In genomic region chr5:118326837-118327541, GRCm38 (mm10) we compare ENCODE assay signal across 9 mouse cellular contexts.
DNase-seq lines count a peak whose midpoint lies in the region; ATAC-seq and TF ChIP-seq lines count a peak whose summit lies in the region.
"Had no signal": no experiment of that assay in that cellular context is flagged by ENCODE, and none has a peak within 500 bp of the region (broad histone marks: within the 10 kb centered on the region; RNA-seq: fewer than 3 reads in every experiment).

No protein-coding gene starts in this region.

- peak overlapping the region; percentile 60 for H3K27ac ChIP-seq in heart, embryonic 10.5 days
- H3K27ac ChIP-seq in kidney, embryonic 15.5 days, result no peak overlapping the region
- no peak overlapping the region for H3K27ac ChIP-seq in liver, embryonic 14.5 days
- H3K27ac ChIP-seq in neural tube, embryonic 14.5 days (ENCODE audit: low read depth, low read length), result no peak overlapping the region
- H3K27ac ChIP-seq: macrophage had no signal

- H3K4me3 ChIP-seq in heart, embryonic 10.5 days, result peak overlapping the region; percentile 55
- H3K4me3 ChIP-seq in kidney, embryonic 15.5 days (replicated peaks), result peak overlapping the region; percentile 30
- H3K4me3 ChIP-seq in liver, embryonic 14.5 days (ENCODE audit: insufficient read depth in 1 of 2, low read depth in 2 of 2, low read length in 2 of 2), result peak overlapping the region; percentile 8 to 10; a peak in 1 of 4 replicates
- peak overlapping the region; percentile 7; the same call in 1 of the 2 replicates for H3K4me3 ChIP-seq in neural tube, embryonic 14.5 days (ENCODE audit: low read depth, low read length)

- no peaks in the 10 kb centered on the region for H3K36me3 ChIP-seq in heart, embryonic 10.5 days
- H3K36me3 ChIP-seq in kidney, embryonic 15.5 days, result no peaks in the 10 kb centered on the region
- H3K36me3 ChIP-seq in liver, embryonic 14.5 days (replicated peaks; ENCODE audit: control insufficient read depth, insufficient read depth, low read depth), result no peaks in the 10 kb centered on the region
- no peaks in the 10 kb centered on the region for H3K36me3 ChIP-seq in neural tube, embryonic 14.5 days (ENCODE audit: control insufficient read depth, insufficient read depth, low read length)

- under 1% methylated on average over 18 of the region's 18 CpGs for WGBS in heart, embryonic 10.5 days
- under 1% methylated on average over 18 of the region's 18 CpGs for WGBS in kidney, embryonic 15.5 days
- WGBS in liver, embryonic 14.5 days (ENCODE audit: insufficient replicate concordance), result 2% methylated on average over 18 of the region's 18 CpGs
- 0% methylated on average over 18 of the region's 18 CpGs for WGBS in neural tube, embryonic 14.5 days

- no peak for TF ChIP-seq CTCF in liver, embryonic 14.5 days (IDR thresholded peaks at IDR 0.05; ENCODE audit: low read depth)

- ATAC-seq in kidney, embryonic 15.5 days (replicated peaks; ENCODE audit: low FRiP score), result 0 out of 2 replicates have a peak, but pooled peaks have one; percentile 23
- no peak for ATAC-seq in liver, embryonic 14.5 days (ENCODE audit: insufficient read depth)
- peak; percentile 18; the same call in 1 of the 2 replicates for ATAC-seq in neural tube, embryonic 14.5 days (ENCODE audit: low read depth)

- H3K9me3 ChIP-seq in heart, embryonic 10.5 days, result 0 out of 2 replicates have a peak, but pooled peaks cover 3% of the 10 kb centered on the region
- no peaks in the 10 kb centered on the region for H3K9me3 ChIP-seq in kidney, embryonic 15.5 days (replicated peaks)
- no peaks in the 10 kb centered on the region for H3K9me3 ChIP-seq in liver, embryonic 14.5 days (ENCODE audit: control insufficient read depth, low read length)
- no peaks in the 10 kb centered on the region for H3K9me3 ChIP-seq in neural tube, embryonic 14.5 days (ENCODE audit: control insufficient read depth, low read length)

- peak overlapping the region; percentile 60 for H3K4me2 ChIP-seq in kidney, embryonic 15.5 days
- H3K4me2 ChIP-seq in liver, embryonic 14.5 days (ENCODE audit: low read depth), result peak overlapping the region; percentile 45
- peak overlapping the region; percentile 43 for H3K4me2 ChIP-seq in neural tube, embryonic 14.5 days (ENCODE audit: low read depth, low read length)

- H3K9ac ChIP-seq in kidney, embryonic 15.5 days, result no peak overlapping the region
- no peak overlapping the region for H3K9ac ChIP-seq in liver, embryonic 14.5 days (replicated peaks)
- H3K9ac ChIP-seq in neural tube, embryonic 14.5 days (replicated peaks; ENCODE audit: low read depth, low read length), result no peak overlapping the region

- no peak for TF ChIP-seq EP300 in liver, embryonic 14.5 days (IDR thresholded peaks at IDR 0.05; ENCODE audit: low read depth)

- peak; percentile 95 for DNase-seq in heart, adult 11 months
- DNase-seq in heart, adult 8-10 months (ENCODE audit: low spot score), result no peak
- peak; percentile 38 to 57 for DNase-seq in cerebellum, postnatal 36 days
- peak; percentile 80 for DNase-seq in heart, embryonic 10.5 days (ENCODE audit: low spot score)
- DNase-seq in liver, embryonic 14.5 days (ENCODE audit: low read depth in 3 of 3, low spot score in 3 of 3), result no peak
- no peak for DNase-seq in ovary, postnatal 14 days (ENCODE audit: low spot score)

- peaks cover 17% of the 10 kb centered on the region for H3K4me1 ChIP-seq in heart, embryonic 10.5 days
- H3K4me1 ChIP-seq in kidney, embryonic 15.5 days, result peaks cover 38% of the 10 kb centered on the region
- H3K4me1 ChIP-seq in liver, embryonic 14.5 days (replicated peaks; ENCODE audit: control insufficient read depth in 2 of 2, insufficient read depth in 2 of 2, low read length in 1 of 2), result no peaks in the 10 kb centered on the region
- peaks cover 18% of the 10 kb centered on the region; the same call in 1 of the 2 replicates for H3K4me1 ChIP-seq in neural tube, embryonic 14.5 days (ENCODE audit: control insufficient read depth, insufficient read depth, low read length)

- peaks cover 43% of the 10 kb centered on the region for H3K27me3 ChIP-seq in heart, embryonic 10.5 days (ENCODE audit: insufficient read depth, poor library complexity, severe bottlenecking)
- peaks cover 41% of the 10 kb centered on the region for H3K27me3 ChIP-seq in kidney, embryonic 15.5 days
- H3K27me3 ChIP-seq in liver, embryonic 14.5 days (ENCODE audit: control insufficient read depth, insufficient read depth, low read length), result peaks cover 50% of the 10 kb centered on the region
- no peaks in the 10 kb centered on the region for H3K27me3 ChIP-seq in neural tube, embryonic 14.5 days (ENCODE audit: control insufficient read depth, insufficient read depth, low read length)

Comparison
In these comparisons a context has a peak if more than half of its experiments do, and no peak if none do; other contexts are left out.
1. DNase-seq: peak in heart, adult 11 months (single experiment), cerebellum, postnatal 36 days (2 of 2) and heart, embryonic 10.5 days (single experiment); none in heart, adult 8-10 months (single experiment), liver, embryonic 14.5 days (0 of 3) and ovary, postnatal 14 days (single experiment).
2. Peak in every context shown above with its lines, with median percentiles within 50 percentile points of each other: H3K4me3 ChIP-seq and H3K4me2 ChIP-seq.